Mouse (Mus musculus): ENCODE data around the gene Scaper. TPM values are rescaled to one million over a fixed set of nuclear protein-coding genes. Genes with fewer than 3 reads are reported as not detected.

Gene Scaper
- polyA plus RNA-seq, 1 experiment from 2014 or later: 48.9 TPM

DNA sequence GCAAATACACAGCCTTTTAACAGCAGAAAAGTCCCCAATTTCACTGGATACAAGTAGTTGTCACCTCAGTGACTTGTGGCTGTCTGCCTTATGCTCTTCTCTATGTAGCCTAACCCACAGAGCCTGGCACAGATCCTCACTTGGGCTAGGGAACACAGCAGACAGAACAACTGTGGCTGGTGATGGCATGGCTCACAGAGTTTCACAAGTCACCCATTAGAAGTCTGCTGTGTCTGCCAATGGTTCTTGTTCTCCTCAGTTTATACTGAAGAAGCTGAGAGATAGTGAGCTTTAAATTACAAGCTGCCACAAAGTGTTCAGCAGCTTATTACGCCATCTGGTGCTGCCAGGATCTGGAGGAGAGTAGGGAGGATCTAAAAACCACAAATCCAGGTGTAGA, 361.3 kb downstream of the Scaper start:
- Histone ChIP-seq H3K36me3 (ENCODE audit: control insufficient read depth, insufficient read depth, low read length) (peaks cover 3% of the 10 kb centered on the region; the same call in 1 of the 2 replicates), H3K27me3 (ENCODE audit: control insufficient read depth, insufficient read depth, low read length) (no peaks in the 10 kb centered on the region), H3K4me2 (ENCODE audit: low read length) (no peak overlapping the region), H3K27ac (replicated peaks; ENCODE audit: low read depth, low read length) (no peak overlapping the region), H3K9me3 (ENCODE audit: control insufficient read depth, low read length) (no peaks in the 10 kb centered on the region), H3K4me1 (ENCODE audit: control insufficient read depth, insufficient read depth, low read length) (no peaks in the 10 kb centered on the region), H3K9ac (replicated peaks; ENCODE audit: low read length) (no peak overlapping the region), H3K4me3 (replicated peaks; ENCODE audit: low read depth, low read length) (no peak overlapping the region)
- ATAC-seq (ENCODE audit: low FRiP score, low TSS enrichment): no peak
- WGBS: 73% methylated on average over 1 of the region's 1 CpGs
- DNase-seq: no peak

DNA sequence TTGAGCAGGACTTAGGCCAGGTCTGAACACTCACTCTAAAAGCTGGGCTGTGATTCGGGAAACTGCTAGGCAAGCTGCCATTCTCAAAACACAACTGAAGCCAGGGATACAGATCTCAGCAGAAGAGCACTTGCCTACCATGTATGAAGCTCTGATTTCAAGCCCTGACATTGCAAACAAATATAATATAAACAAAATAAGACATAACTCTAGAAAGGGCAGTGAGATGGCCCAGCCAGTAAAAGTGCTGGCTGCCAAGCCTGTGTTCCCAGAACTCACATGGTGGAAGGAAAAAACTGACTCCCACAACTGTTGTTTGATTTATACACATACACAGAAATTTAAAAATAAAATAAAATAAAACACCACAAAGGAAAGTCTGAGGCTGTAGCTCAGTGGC, 366.8 kb downstream of the Scaper start:
- Histone ChIP-seq H3K4me1 (ENCODE audit: control insufficient read depth, insufficient read depth, low read length) (no peaks in the 10 kb centered on the region), H3K4me3 (replicated peaks; ENCODE audit: low read depth, low read length) (no peak overlapping the region), H3K27ac (replicated peaks; ENCODE audit: low read depth, low read length) (no peak overlapping the region), H3K4me2 (ENCODE audit: low read length) (no peak overlapping the region), H3K9me3 (ENCODE audit: control insufficient read depth, low read length) (no peaks in the 10 kb centered on the region), H3K27me3 (ENCODE audit: control insufficient read depth, insufficient read depth, low read length) (no peaks in the 10 kb centered on the region), H3K9ac (replicated peaks; ENCODE audit: low read length) (no peak overlapping the region), H3K36me3 (ENCODE audit: control insufficient read depth, insufficient read depth, low read length) (no peaks in the 10 kb centered on the region)
- no peak for DNase-seq
- WGBS: 81% methylated on average over 1 of the region's 1 CpGs
- no peak for ATAC-seq (ENCODE audit: low FRiP score, low TSS enrichment)

DNA sequence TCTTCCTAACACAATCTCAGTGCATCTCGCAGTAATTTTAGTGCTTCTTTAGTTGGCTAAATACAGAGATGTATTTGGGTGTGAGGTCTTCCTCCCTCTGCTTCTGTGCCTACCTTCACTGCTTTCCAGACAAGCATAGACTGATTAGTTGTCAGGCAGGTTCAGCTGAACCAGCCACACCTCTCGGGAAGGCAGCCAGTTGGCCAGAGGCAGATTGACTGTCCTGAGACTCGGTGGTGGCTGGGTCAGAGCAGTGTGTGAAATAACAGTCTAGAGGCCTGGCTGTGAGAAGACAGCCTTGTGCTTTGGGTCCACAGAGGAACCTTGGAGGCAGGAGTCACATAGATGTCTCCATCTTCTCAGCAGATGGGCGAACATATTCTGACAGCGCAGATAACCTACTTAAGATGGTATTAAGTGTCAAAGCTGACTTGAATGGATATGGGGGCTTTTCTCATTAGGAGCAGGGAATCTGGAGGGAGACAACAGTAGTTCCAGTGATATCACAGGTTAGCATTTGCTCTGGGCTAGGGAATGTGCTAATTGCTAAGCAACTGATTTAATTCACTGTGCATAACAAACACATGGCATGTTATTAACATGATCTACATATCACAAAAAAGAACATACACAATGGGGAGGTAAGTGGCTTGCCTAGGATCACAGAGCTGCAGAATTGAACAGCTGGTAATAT, 369.3 kb downstream of the Scaper start:
- Histone ChIP-seq H3K4me3 (replicated peaks; ENCODE audit: low read depth, low read length) (no peak overlapping the region), H3K27ac (replicated peaks; ENCODE audit: low read depth, low read length) (no peak overlapping the region), H3K9ac (replicated peaks; ENCODE audit: low read length) (no peak overlapping the region), H3K36me3 (ENCODE audit: control insufficient read depth, insufficient read depth, low read length) (no peaks in the 10 kb centered on the region), H3K9me3 (ENCODE audit: control insufficient read depth, low read length) (no peaks in the 10 kb centered on the region), H3K27me3 (ENCODE audit: control insufficient read depth, insufficient read depth, low read length) (no peaks in the 10 kb centered on the region), H3K4me1 (ENCODE audit: control insufficient read depth, insufficient read depth, low read length) (no peaks in the 10 kb centered on the region), H3K4me2 (ENCODE audit: low read length) (no peak overlapping the region)
- 59% methylated on average over 5 of the region's 5 CpGs for WGBS
- no peak for DNase-seq
- ATAC-seq (ENCODE audit: low FRiP score, low TSS enrichment): no peak

DNA sequence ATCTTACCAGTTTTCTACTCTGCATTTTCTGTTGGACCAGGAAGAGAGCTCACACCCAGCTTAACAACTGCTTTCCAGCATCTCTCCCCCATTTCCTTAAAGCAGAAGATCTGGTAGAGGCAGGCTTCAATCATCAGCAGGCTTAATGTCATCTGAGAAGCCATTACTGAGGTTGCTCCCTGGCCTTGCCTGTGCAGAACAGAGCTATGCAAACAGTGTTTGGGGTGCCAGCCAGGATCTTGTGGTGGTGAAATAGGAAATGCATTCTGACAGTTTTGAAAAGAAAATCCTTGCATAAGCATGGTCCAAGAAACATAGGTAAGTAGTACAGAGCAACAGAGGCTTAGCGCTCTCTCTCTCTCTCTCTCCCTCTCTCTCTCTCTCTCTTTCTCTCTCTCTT, 377.0 kb downstream of the Scaper start:
- ATAC-seq (ENCODE audit: low FRiP score, low TSS enrichment): no peak
- WGBS: 77% methylated on average over 1 of the region's 1 CpGs

DNA sequence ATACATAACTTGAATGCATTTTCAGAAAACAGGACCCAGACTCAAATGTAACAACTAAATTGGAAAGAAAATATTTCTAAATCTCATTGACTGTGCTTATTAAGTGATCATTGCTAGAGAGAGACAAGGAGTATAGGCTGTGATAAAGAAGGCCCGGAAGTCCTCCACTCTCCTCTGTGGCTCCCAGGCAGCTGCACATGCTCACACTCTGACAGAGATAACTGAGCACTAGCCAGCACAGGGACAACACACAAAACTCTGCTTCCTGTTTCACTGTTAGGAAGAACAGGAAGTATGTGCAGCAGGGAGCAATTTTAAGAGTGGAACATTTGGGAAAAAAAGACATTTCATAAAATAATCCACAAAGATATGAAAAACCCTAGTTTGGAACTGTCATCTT, 382.9 kb downstream of the Scaper start:
- Histone ChIP-seq H3K27ac (replicated peaks; ENCODE audit: low read depth, low read length) (no peak overlapping the region), H3K4me2 (ENCODE audit: low read length) (no peak overlapping the region), H3K4me3 (replicated peaks; ENCODE audit: low read depth, low read length) (no peak overlapping the region), H3K27me3 (ENCODE audit: control insufficient read depth, insufficient read depth, low read length) (peaks cover 11% of the 10 kb centered on the region), H3K36me3 (ENCODE audit: control insufficient read depth, insufficient read depth, low read length) (no peaks in the 10 kb centered on the region), H3K9me3 (ENCODE audit: control insufficient read depth, low read length) (no peaks in the 10 kb centered on the region), H3K9ac (replicated peaks; ENCODE audit: low read length) (no peak overlapping the region), H3K4me1 (ENCODE audit: control insufficient read depth, insufficient read depth, low read length) (no peaks in the 10 kb centered on the region)
- no peak for ATAC-seq (ENCODE audit: low FRiP score, low TSS enrichment)
- DNase-seq: no peak
- 81% methylated on average over 1 of the region's 1 CpGs for WGBS

More for the DNA sequence above, 377.0 kb downstream of the Scaper start:
- Histone ChIP-seq H3K27ac (replicated peaks; ENCODE audit: low read depth, low read length) (no peak overlapping the region), H3K4me2 (ENCODE audit: low read length) (no peak overlapping the region), H3K27me3 (ENCODE audit: control insufficient read depth, insufficient read depth, low read length) (no peaks in the 10 kb centered on the region), H3K36me3 (ENCODE audit: control insufficient read depth, insufficient read depth, low read length) (no peaks in the 10 kb centered on the region), H3K4me3 (replicated peaks; ENCODE audit: low read depth, low read length) (no peak overlapping the region), H3K9ac (replicated peaks; ENCODE audit: low read length) (no peak overlapping the region), H3K4me1 (ENCODE audit: control insufficient read depth, insufficient read depth, low read length) (no peaks in the 10 kb centered on the region), H3K9me3 (ENCODE audit: control insufficient read depth, low read length) (no peaks in the 10 kb centered on the region)
- no peak for DNase-seq

DNA sequence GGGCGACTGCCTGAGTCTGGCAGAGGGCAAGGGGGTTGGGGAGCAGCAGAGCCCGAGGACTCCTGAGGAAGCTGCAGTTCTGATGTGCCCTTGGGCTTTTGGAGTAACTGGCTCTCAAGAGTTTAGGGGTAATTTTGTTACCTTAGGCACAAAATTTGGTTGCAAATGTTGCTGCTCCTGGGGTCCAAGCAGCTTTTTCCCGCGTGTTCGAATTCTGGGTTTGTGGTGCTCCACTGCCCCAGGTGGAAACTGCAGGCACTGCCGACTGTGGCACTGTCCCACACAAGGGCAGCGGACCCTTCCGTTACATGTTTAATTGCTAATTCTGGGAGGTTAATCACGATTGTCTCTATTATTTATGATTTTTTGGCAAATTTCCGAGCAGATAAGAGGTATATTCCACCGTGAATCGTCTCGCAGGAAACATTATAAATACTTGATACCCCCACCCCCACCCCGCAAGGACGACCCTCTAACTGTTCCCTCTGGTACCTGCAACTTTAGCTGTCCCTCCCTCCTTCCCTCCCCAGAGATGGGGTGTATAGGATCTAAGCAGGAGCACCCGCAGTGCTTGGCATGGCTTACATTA, 388.5 kb downstream of the Scaper start:
- no peak overlapping the region for H3K27ac ChIP-seq (replicated peaks; ENCODE audit: low read depth, low read length)
- no peak for ATAC-seq (ENCODE audit: low FRiP score, low TSS enrichment)
- H3K36me3 ChIP-seq (ENCODE audit: control insufficient read depth, insufficient read depth, low read length): no peaks in the 10 kb centered on the region
- H3K27me3 ChIP-seq (ENCODE audit: control insufficient read depth, insufficient read depth, low read length): peaks cover 63% of the 10 kb centered on the region
- peak; percentile 40 for DNase-seq
- H3K4me3 ChIP-seq (replicated peaks; ENCODE audit: low read depth, low read length): no peak overlapping the region
- WGBS: 3% methylated on average over 16 of the region's 16 CpGs
- H3K4me2 ChIP-seq (ENCODE audit: low read length): no peak overlapping the region
- H3K4me1 ChIP-seq (ENCODE audit: control insufficient read depth, insufficient read depth, low read length): peaks cover 4% of the 10 kb centered on the region; the same call in 1 of the 2 replicates
- no peaks in the 10 kb centered on the region for H3K9me3 ChIP-seq (ENCODE audit: control insufficient read depth, low read length)
- no peak overlapping the region for H3K9ac ChIP-seq (replicated peaks; ENCODE audit: low read length)

DNA sequence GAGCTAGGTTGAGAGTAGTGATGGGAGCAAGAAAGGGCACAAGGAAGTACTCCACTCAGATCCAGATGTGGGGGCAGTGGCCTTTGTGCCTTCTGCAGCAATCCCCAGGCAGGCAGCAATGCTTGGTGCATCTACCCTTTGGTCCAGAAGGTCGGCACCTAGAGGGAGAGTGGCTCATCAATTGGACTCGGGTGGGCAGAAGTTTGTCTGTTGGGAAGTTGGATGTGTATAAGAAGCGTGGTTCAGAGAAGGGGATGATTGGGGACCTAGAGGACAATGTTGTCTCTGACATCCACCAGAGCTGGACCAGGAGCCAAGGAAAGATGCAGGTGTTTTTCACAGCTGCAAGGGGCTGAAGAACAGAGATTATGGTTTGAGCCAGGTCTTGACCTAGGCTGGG, 389.0 kb downstream of the Scaper start:
- H3K27me3 ChIP-seq (ENCODE audit: control insufficient read depth, insufficient read depth, low read length): peaks cover 68% of the 10 kb centered on the region
- 17% methylated on average over 3 of the region's 3 CpGs for WGBS
- H3K4me1 ChIP-seq (ENCODE audit: control insufficient read depth, insufficient read depth, low read length): peaks cover 4% of the 10 kb centered on the region
- no peaks in the 10 kb centered on the region for H3K9me3 ChIP-seq (ENCODE audit: control insufficient read depth, low read length)
- DNase-seq (no peak), ATAC-seq (ENCODE audit: low FRiP score, low TSS enrichment) (no peak)
- no peak overlapping the region for H3K9ac ChIP-seq (replicated peaks; ENCODE audit: low read length)
- H3K36me3 ChIP-seq (ENCODE audit: control insufficient read depth, insufficient read depth, low read length): no peaks in the 10 kb centered on the region
- no peak overlapping the region for H3K4me2 ChIP-seq (ENCODE audit: low read length)
- H3K27ac ChIP-seq (replicated peaks; ENCODE audit: low read depth, low read length): no peak overlapping the region
- no peak overlapping the region for H3K4me3 ChIP-seq (replicated peaks; ENCODE audit: low read depth, low read length)

DNA sequence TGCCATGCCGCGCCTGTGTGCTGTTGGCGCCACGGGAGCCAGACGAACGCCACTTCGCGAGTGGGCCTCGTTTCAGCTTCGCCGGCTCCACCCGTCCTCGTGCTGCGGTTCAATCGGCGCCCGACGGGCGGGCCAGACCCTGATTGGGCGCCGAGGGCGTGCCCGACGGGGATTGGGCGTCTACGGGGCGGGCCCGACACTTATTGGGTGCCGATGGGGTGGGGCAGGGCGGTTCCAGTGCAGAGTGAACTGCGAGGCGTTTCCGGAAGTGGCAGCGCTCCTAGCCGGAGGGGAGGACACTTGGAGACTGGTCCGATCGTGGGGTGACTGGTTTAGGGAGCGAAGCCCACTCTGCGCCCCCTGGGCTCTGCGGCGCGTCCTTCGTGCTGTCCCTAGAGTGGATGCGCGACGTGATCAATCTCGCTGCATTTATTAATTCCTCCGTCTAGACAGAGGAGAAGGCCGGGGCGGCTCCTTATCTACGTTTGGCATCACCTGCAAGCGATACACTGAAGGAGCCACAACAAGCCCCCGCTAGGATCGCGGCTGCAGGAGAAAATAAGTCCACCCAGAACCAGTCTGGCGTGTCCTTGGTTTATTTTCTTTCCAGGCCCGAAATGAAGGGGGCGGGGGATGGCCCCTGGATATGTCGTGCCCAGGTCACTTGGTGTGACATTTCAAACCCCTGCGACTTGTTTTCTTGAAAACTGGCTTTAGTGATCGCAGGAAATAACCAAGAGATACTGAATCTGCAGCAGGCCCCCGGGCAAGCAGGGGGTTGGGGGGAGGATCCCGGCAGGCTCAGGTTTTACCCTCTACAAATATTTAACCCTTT, 391.5 kb downstream of the Scaper start:
- peak overlapping the region; percentile 34 for H3K4me2 ChIP-seq (ENCODE audit: low read length)
- DNase-seq: peak; percentile 47
- peak overlapping the region; percentile 17; the same call in 1 of the 2 replicates for H3K4me3 ChIP-seq (replicated peaks; ENCODE audit: low read depth, low read length)
- H3K9me3 ChIP-seq (ENCODE audit: control insufficient read depth, low read length): no peaks in the 10 kb centered on the region
- no peak overlapping the region for H3K9ac ChIP-seq (replicated peaks; ENCODE audit: low read length)
- H3K4me1 ChIP-seq (ENCODE audit: control insufficient read depth, insufficient read depth, low read length): peaks cover 7% of the 10 kb centered on the region
- no peak overlapping the region for H3K27ac ChIP-seq (replicated peaks; ENCODE audit: low read depth, low read length)
- 2% methylated on average over 63 of the region's 63 CpGs for WGBS
- no peaks in the 10 kb centered on the region for H3K36me3 ChIP-seq (ENCODE audit: control insufficient read depth, insufficient read depth, low read length)
- peaks cover 91% of the 10 kb centered on the region for H3K27me3 ChIP-seq (ENCODE audit: control insufficient read depth, insufficient read depth, low read length)
- ATAC-seq (ENCODE audit: low FRiP score, low TSS enrichment): peak; percentile 21; the same call in 1 of the 2 replicates

Measured in midbrain, embryonic 14.5 days (tissue).